Mouse (Mus musculus) kidney, embryonic 15.5 days (tissue): ENCODE data around the gene Vmn2r80. TPM values are rescaled to one million over a fixed set of nuclear protein-coding genes. Genes with fewer than 3 reads are reported as not detected.

ENCODE experiments used
- polyA plus RNA-seq: library from polyadenylated mRNA; unstranded; fragments of >200 nt; fragmentation: Nextera tagmentation; extraction: Ambion mirVana; gene quantifications from 2 replicates; pipeline ENCODE4 v1.2.1, GENCODE M21; 2015

Gene Vmn2r80
- polyA plus RNA-seq, 1 experiment from 2014 or later, result not detected

Other genes starting within 250 kb of the Vmn2r80 start
- not detected in 2 replicates for gene Olfr1354, start 235.6 kb upstream of the Vmn2r80 start, polyA plus RNA-seq
- gene Olfr8, start 198.1 kb upstream of the Vmn2r80 start, polyA plus RNA-seq, result not detected in 2 replicates
- gene Olfr1353, start 185.5 kb upstream of the Vmn2r80 start, polyA plus RNA-seq, result not detected in 2 replicates
- gene Olfr1352, start 167.7 kb upstream of the Vmn2r80 start, polyA plus RNA-seq, result not detected in 2 replicates
- not detected in 2 replicates for gene Olfr1351, start 136.3 kb upstream of the Vmn2r80 start, polyA plus RNA-seq
- 0.17 TPM in 1 of 2 replicates, not detected in the other for gene Olfr57, start 120.0 kb upstream of the Vmn2r80 start, polyA plus RNA-seq
- gene 2610008E11Rik, start 51.2 kb upstream of the Vmn2r80 start, polyA plus RNA-seq, result 27.7 and 27.9 TPM in 2 replicates
- gene Vmn2r81, start 98.9 kb downstream of the Vmn2r80 start, polyA plus RNA-seq, result not detected in 2 replicates
- not detected in 2 replicates for gene Vmn2r82, start 207.8 kb downstream of the Vmn2r80 start, polyA plus RNA-seq